Mouse (Mus musculus) adrenal gland, adult 18-20 months (tissue): ENCODE data around the gene Ndufc1. TPM values are rescaled to one million over a fixed set of nuclear protein-coding genes. Genes with fewer than 3 reads are reported as not detected.
A peak's percentile ranks its signal among the peaks of the same experiment; 100 is the strongest.
"Not testable (repeated sequence)": the region's sequence is repeated elsewhere in the genome, so short reads cannot be mapped to it uniquely, and the experiment has no call there.

Experiments used
- DNase-seq, 2 experiments: peaks; one replicate each; pipeline ENCODE4 v3.0.0; 2021 to 2022; ENCODE audit warnings: low spot score in 2 of 2
- total RNA-seq, 2 experiments: library from RNA; stranded (reverse); gene quantifications; 1 replicate in 1 of 2; 2 replicates in 1 of 2; pipeline ENCODE4 v1.2.3; 2021

Ndufc1 gene
- total RNA-seq, 2 experiments from 2014 or later = 725 to 859 TPM

DNA sequence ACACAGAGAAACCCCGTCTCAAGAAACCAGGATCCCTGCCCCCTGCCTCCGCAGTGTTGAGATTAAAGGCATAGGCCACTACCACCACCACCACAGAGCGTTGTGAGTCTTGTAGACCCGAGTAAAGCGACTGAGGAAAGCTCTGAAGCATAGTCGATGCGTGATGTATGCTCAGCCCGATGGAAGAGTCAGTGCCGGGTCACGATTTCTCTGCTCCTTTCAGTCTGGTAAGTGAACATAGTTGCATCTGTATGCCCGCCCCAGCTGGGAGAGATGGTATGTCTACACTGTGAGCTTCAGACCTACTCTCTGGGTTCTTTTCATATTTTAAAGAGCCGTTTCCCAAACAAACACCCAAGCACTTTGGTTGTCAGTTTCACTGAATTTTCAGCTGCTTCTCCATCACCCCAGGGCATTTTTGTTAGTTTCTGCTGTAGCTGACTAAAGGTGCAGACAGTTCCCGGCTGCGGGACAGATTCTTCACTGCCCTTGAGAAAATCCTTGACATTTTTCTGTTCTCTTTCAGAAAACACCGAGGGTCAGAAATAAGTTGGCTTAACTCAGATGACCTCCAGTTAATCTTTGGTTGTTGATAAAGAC is 11.0 kb downstream of the Ndufc1 start:
- DNase-seq = peak in 1 of 2 experiments; percentile 46

DNA sequence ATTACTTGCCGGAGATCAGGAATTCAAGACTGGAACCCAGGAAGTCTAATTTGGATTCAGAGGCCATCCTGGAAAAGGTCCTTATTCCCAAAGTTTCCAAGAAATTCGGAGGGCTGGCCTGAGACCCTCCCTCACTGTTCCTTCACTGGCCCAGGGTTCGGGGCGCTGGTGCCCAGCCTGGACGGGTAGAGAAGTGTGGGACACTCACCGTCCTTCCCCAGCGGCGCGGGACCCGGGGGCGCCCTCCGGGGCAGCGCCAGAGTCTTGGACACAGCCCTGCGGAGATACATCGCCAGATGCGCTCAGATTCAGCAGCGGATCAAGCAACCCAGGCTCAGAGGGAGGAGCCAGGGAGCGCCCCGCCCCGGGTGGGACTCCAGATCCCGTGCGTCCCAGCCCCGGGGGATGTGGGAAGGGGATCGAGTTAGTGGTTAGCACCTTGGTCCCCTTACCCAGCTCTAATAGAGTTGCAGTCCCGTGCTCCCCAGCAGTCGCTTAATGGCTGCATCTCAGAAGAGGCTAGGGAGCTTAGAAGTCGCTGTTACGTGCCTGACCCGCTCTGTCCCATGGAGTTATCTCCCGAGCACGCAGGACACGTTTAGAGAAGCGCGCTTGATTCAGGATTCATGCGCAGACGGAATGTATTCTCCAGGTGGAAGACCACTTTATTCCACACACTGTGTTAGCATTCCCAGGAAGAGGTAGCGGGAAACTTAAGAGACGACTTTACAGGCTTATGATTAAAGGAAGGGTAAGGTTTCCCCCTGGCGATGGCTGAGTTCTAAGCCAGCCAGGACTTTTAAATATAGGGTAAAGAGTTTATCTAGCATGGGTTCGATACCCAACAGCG is 12.3 kb downstream of the Ndufc1 start, which contains the start of gene Mgarp:
Gene Mgarp, minus strand, starts transcription at position 520 of the 850 bp plus-strand sequence.
- peak; percentile 82 to 91 for DNase-seq

DNA sequence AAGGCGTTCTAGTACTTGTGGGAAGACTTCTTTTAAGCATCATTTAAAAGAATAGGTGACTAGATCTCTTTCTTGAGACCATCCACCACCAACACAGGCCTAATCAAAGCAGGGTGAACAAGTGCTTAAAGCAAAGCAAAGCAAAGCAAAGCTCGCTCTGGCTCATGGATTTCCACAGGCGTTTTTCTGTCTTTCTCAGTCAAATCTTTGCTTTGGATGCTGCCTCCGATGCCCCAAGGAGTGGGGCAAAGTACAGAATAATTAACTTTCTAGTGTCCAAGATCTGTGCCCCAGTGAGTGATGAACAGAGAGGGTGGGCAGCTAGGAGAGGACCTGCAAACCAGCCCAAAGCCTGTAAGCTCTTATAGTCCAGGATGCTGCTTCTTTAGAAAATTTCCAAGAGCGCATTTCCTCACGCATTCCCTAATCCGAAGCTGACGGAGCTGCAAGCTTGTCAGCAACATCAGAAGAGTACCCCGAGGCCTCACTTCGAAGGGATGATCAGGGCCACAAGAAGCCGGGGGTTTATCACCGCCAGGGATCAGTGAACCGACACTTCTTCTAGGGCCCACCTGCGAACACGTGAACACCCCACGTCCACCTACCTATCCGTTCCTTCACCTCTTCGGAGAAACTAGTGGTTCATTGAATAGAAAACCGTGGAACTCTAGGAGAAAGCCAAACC is 13.2 kb downstream of the Ndufc1 start:
- DNase-seq = no peak

DNA sequence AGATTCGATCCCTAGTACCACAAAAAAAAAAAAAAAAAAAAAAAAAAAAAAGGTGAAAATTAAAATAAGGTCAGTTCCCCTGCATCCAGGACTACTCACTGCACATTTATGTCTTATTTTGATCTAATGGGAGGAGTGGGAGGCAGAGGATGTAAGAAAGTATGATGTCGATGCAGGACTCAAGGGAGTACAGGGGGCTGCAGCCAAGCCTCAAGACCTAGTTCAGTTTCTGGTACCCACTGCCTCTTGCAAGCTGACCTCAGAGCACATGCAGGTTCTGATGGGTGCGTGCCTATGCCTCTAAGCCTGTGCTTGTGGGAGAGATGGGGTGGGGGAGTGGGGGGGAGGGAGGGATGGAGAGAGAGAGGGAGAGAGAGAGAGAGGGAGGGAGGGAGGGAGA is 13.9 kb downstream of the Ndufc1 start:
- DNase-seq = no peak

DNA sequence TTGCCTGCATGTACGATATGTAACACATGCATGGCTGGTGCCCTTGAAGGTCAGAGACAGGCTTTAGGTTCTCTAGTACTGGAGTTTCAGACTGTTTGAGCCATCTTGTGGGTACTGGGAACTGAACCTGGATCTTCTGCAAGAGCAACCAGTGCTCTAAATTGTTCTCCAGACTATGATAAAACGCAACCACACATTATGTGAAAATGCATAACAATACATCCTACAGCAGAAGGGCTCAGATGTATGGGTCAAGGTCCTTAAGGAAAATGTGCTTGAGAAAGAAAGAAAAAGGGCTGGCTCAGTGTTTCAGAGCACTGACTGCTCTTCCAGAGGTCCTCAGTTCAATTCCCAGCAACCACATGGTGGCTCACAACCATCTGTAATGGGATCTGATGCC is 15.1 kb downstream of the Ndufc1 start:
- no peak for DNase-seq

DNA sequence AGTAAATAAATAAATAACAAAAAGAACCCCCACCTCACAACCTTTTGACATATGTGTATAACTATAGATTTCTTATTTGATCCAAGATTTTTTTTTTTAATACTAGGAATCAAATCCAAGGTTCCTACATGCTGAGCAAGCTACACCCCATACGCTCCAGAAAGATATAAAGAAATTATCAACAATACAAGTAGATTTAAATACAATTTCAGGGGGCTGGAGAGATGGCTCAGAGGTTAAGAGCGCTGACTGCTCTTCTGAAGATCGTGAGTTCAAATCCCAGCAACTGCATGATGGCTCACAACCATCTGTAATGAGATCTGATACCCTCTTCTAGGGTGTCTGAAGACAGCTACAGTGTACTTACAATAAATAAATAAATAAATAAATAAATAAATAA is 15.8 kb downstream of the Ndufc1 start:
- not testable (repeated sequence) for DNase-seq

DNA sequence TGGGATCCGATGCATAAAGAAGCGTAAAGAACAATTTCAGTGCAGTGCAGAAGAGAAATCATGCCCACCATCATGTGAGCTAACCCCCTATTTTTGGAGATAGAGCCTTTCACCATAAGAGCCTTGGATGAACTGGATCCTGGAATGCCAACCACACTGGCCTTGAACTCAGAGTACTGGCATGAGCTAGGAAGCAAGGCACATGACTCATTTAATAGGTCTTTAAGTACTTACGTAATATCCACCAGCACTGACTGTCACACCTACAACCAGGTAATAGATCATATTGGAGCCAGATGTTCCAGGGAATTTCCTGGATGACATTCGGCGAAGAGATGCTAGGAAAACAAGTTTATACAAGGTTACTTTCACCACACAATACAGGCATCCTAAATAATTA is 17.2 kb downstream of the Ndufc1 start:
- DNase-seq = no peak

DNA sequence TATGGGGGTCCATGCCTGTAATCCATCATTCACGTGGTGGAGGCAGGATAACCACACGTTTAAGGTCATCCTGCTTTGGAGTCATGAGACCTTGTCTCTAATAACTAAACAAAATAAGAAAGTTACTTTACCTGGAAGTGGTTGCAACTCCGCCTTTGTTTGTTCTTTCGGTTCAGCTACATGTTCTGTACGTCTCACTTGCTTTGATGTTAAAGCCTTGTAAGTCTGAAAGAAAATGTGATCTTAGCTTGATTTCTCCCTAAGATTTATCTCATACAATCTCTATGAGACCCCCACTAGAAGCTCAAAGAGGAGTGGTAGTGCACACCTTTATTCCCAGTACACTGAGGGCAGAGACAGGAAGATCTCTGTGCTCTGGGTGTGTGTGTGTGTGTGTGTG is 17.7 kb downstream of the Ndufc1 start:
- no peak for DNase-seq

DNA sequence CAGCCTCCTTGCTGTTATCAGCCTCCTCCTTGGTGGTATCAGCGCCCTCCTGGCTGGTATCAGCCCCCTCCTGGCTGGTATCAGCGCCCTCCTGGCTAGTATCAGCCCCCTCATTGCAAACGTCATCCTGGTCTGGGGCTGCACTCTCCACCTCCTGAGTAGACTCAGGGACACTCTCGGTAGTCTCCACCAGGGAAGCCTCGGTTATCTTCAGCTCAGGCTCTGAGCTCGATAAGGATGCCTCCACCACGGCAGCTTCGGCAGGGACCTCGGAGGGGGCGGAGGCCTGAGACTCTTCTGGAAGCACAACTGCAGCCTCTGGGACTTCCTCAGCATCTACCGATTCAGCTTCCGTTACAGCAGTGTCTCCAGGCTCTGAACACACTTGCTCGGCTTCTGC is 19.9 kb downstream of the Ndufc1 start:
- no peak for DNase-seq

DNA sequence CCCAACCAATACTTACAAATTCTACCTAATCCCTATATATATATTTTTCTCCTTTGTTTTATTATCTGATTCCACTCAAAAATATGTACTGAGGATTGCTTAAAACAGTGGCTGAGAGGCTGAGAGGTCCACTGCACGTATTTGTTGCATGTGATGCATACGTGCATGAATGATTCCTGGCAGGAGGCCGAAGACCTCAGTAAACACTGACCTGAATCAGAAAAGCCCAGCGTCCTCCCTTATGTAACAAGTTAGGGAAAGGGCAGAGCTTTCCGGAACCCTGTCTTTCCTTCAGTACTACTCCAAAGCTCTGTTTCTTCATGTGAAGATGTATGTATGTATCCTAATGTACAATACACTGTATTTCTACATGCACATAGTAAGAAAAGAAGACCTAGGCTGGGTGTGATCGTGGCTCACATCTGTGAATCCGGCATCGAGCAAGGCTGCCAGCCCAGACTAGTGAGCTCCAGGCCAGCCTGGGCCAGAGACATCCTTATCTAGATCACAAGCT is 20.9 kb downstream of the Ndufc1 start:
- DNase-seq = no peak

DNA sequence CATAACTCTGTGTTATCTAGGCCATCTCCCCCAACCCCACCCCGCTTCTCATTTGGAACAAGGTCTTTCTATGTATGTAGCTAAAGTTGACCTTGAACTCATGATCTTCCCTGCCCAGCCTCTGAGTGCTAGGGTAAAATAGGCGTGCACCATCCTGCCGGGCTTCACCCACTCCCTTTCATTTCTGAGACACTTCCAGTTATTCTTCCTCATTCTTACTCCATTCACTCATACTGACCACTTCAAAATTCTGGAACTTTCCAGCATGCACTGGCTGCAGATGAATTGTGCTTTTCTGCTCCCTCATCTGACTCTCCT is 21.7 kb downstream of the Ndufc1 start:
- DNase-seq = no peak

DNA sequence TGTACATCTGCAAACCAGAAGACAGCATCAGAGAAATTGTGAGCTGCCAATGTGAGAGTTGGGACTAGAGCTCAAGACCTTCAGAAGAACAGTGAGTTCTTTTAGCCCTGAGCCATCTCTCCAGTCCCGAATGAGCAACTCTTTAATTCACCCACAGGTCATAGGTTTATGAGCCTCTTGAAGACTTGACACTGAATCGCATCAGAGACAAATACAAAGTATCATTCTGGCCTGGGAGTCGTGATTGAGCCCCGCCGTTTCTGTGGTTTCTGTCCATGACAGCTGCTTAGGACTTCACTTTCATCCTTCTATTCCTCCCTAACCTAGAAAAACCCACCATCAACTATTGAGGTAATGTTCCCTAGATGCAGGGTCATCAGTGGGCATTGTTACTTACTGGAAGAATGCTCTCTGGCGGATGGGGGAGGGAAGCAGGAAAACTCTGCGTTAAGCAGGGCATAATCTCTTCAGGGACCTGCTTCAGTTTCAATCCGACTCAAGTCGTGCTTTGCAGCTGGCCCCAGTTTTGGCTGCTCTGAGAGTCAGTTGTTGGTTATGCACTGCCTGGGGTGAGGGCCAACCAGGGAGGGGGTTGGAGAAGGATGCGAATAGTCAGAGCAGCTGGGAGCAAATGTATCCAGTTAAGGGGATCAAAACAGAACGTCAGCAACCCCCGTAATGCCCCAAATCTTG is 22.2 kb downstream of the Ndufc1 start:
- no peak for DNase-seq

DNA sequence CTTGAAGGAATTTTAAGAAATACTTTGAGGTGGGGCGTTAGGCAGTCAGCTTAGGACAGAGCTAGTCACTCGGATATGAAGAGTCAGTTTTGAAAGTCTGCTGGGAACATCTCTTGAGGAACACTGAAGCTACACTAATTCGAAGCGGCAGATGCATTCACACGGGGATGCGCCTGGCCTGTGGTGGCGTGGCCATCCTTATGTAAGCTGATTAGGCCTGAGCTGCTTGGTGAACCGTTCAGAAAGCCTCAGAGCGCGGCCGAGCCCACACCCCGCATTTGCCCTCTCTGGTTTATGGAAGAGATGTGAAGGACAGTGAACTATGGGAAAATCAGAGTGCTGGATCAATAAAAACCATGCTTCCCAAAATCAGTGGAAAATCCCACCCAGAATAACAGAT is 25.4 kb downstream of the Ndufc1 start:
- no peak for DNase-seq

DNA sequence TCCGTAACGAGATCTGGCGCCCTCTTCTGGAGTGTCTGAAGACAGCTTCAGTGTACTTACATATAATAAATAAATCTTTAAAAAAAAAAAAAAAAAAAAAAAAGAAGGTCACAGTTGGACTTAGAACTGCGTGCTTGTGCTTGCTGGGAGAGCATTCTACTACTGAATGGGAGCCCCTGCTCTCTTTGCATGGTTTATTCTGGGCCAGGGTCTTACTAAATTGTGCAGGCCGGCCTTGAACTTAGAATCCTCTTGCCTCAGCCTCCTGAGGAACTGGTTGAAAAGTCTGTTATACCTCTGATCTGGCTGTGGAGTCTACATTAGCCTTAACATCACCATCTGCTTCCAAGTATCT is 28.2 kb downstream of the Ndufc1 start:
- no peak for DNase-seq

DNA sequence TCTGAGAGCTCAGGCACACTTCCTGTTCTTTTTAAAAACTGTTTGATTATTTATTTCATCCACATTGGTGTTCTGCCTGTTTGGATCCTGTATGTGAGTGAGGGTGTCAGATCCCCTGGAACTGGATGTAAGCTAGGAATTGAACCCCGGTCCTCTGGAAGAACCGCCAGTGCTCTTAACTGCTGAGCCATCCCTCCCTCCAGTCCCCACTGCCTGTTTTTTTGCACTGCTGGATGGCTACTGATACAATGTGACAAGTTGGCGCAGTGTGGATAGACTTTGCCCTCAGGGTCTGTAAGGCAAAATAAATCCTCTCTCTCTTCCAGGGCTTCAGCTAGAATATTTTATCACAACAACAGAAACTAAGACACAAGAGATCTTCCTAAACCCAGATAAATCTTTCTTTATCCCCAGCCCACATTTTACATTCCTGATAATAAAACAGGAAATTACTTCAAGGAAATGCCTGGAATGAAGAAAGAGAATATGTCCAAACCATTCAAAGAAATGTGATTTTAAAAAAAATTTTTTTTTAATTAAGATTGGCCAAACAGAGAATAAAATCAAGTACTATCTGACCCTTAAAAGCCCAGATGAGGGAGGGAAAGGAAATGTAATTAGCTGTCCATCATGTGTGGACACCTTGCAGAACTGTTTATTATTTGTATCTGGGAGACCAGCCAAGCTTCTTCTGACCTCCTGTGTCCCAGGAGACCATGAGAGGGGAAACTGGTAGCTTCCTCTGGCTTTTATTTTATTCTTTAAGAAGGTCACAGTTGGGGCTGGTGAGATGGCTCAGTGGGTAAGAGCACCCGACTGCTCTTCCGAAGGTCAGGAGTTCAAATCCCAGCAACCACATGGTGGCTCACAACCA is 28.8 kb downstream of the Ndufc1 start:
- no peak for DNase-seq

DNA sequence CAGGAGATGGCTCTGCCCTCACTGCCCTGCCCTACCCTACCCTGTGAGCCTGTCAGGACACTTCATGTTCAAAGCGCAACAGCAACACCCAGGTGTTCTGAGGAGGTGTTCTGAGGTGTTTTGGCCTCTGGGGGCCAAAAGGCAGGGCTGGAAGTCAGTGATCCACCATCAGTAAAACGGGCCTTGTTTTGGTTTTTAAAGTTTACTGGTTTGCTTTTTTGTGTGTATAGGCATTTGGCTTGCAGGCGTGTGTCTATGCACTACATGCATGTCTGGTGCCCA is 30.2 kb downstream of the Ndufc1 start:
- no peak for DNase-seq

DNA sequence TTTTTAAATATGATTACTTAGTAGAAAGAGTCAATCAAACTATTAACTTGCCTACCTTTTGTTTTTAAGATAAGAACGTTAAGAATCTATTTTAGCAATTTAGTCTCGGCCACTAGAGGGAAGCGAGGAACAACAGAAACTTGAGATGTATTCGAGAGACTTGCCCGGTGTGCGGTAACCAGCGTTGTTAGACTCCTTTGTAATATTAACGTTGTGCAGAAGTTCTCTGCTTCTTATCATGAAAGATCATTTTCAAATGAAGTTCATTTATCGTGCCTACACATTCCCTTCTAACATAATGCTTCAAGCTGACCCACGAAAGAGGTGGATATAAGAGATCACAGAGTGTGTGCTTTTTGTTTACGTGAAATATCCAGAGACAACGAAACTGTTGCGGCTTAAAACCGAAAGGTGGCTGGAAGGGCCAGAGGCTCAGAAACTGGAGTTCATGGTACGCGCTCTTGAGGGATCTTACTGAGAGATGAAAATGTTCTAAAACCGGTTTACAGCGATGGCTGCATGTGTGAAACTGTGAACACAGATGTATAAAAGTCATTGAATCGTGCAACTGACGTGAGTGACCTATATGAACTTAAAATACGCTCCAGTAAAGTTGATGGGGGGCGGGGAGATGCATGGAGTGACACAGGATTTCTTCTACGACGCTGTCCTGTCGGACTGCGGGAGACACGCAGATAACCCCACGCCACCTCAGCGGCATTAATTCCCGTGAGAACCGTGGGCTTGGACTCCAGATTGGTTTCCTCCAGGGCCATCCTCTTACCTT is 30.7 kb downstream of the Ndufc1 start:
- DNase-seq = no peak

DNA sequence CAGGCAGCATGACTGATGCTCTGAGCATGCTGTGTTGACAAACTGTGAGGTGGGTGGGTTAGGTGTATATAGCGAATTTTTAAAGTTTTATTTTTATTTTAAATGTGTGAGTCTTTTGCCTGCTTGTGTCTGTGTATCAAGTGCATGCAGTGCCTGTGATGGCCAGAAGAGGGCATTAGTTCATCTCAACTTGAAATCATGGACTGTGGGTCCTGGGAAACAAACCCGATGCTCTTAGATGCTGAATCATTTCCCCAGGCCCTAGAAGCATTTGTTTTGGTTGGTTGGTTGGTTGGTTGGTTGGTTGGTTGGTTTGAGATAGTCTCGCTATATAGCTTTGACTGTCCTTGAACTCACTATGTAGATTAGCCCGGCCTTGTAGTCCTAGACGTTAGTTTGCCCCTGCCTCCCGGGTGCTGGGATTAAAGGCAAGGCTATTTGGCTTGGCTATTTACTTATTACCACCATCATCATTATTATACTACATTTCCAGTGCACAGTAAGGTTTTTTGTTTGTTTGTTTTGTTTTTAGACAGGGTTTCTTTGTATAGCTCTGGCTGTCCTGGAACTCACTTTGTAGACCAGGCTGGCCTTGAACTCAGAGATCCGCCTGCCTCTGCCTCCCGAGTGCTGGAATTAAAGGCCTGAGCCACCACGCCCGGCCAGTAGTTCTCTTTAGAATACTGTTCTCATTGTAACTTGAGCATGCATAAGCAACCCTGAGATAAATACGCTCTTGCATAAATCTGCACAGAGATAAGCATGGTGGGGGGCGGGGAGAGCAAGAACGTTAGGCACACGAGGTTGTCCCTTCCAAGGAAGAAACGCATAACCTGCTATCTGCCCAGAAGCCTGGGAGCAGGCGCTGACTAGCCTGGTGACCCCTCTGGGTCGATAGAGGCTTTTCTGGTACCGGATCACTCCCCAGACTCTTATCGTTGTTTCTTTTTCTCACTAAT is 33.2 kb downstream of the Ndufc1 start:
- peak in 1 of 2 experiments; percentile 58 for DNase-seq

DNA sequence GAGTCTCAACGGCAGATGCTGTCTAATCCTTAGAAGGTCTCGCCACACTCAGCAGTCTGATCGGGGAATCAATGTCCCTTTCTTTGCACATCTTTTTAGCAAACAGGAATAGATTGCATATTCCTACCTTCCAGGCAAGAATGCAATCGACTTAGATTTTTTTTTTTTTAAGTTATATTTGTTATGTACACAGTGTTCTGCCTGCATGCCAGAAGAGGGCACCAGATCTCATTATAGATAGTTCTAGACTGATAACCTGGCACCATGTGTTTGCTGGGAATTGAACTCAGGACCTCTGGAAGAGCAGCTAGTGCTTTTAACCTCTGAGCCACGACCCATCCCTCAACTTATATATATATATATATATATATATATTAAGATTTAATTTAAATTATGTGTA is 35.2 kb downstream of the Ndufc1 start:
- DNase-seq = no peak
